In genomic region chr5:64229336-64229866, GRCm38 (mm10) we compare ENCODE assay signal across 8 mouse cellular contexts.
DNase-seq lines count a peak whose midpoint lies in the region; ATAC-seq and TF ChIP-seq lines count a peak whose summit lies in the region.

No protein-coding gene starts in this region.

- peaks cover 37% of the 10 kb centered on the region for H3K4me1 ChIP-seq in megakaryocyte, embryonic 14.5 days
- H3K4me1 ChIP-seq in forebrain, embryonic 14.5 days (ENCODE audit: control insufficient read depth, insufficient read depth, low read length) = peaks cover 5% of the 10 kb centered on the region; the same call in 1 of the 2 replicates
- peaks cover 7% of the 10 kb centered on the region; the same call in 1 of the 2 replicates for H3K4me1 ChIP-seq in limb, embryonic 14.5 days (ENCODE audit: control insufficient read depth, insufficient read depth, low read length)
- H3K4me1 ChIP-seq in stomach, embryonic 15.5 days = 0 out of 2 replicates have a peak, but pooled peaks cover 12% of the 10 kb centered on the region

- H3K9ac ChIP-seq in forebrain, embryonic 14.5 days (ENCODE audit: low read length) = peak overlapping the region; percentile 77
- peak overlapping the region; percentile 73 for H3K9ac ChIP-seq in limb, embryonic 14.5 days (ENCODE audit: low read depth, low read length, severe bottlenecking)
- H3K9ac ChIP-seq in stomach, embryonic 15.5 days = 0 out of 2 replicates have a peak overlapping the region, but pooled peaks have one; percentile 12

- peak overlapping the region; percentile 96 for H3K4me3 ChIP-seq in megakaryocyte, embryonic 14.5 days (replicated peaks)
- peak overlapping the region; percentile 64 for H3K4me3 ChIP-seq in forebrain, embryonic 14.5 days (ENCODE audit: low read depth, low read length)
- peak overlapping the region; percentile 72 for H3K4me3 ChIP-seq in limb, embryonic 14.5 days (replicated peaks; ENCODE audit: low read length)
- peak overlapping the region; percentile 61 for H3K4me3 ChIP-seq in stomach, embryonic 15.5 days (replicated peaks)

- peak overlapping the region; percentile 66 for H3K4me2 ChIP-seq in forebrain, embryonic 14.5 days (ENCODE audit: low read length)
- H3K4me2 ChIP-seq in limb, embryonic 14.5 days (replicated peaks; ENCODE audit: low read depth, low read length, severe bottlenecking) = peak overlapping the region; percentile 86
- peak overlapping the region; percentile 78 for H3K4me2 ChIP-seq in stomach, embryonic 15.5 days

- TF ChIP-seq POLR2A in limb, embryonic 14.5 days (IDR thresholded peaks at IDR 0.05; ENCODE audit: borderline replicate concordance, extremely low read depth, insufficient read depth, insufficient read length) = no peak

- no peak for ATAC-seq in megakaryocyte, adult 5-6 weeks (ENCODE audit: poor library complexity, severe bottlenecking)
- ATAC-seq in forebrain, embryonic 14.5 days = no peak
- ATAC-seq in limb, embryonic 14.5 days (ENCODE audit: low FRiP score, low read depth) = no peak
- 0 out of 2 replicates have a peak, but pooled peaks have one; percentile 2 for ATAC-seq in stomach, embryonic 15.5 days (ENCODE audit: insufficient read depth, low FRiP score, low read depth)

- H3K9me3 ChIP-seq in megakaryocyte, embryonic 14.5 days = no peaks in the 10 kb centered on the region
- no peaks in the 10 kb centered on the region for H3K9me3 ChIP-seq in forebrain, embryonic 14.5 days (replicated peaks; ENCODE audit: control insufficient read depth, low read length)
- H3K9me3 ChIP-seq in limb, embryonic 14.5 days (ENCODE audit: control insufficient read depth, low read length) = no peaks in the 10 kb centered on the region
- no peaks in the 10 kb centered on the region for H3K9me3 ChIP-seq in stomach, embryonic 15.5 days

- no peak overlapping the region for H3K27ac ChIP-seq in forebrain, embryonic 14.5 days (ENCODE audit: low read depth, low read length)
- peak overlapping the region; percentile 43; the same call in 1 of the 2 replicates for H3K27ac ChIP-seq in limb, embryonic 14.5 days (replicated peaks; ENCODE audit: low read depth, low read length)
- H3K27ac ChIP-seq in stomach, embryonic 15.5 days = peak overlapping the region; percentile 82

- H3K27me3 ChIP-seq in megakaryocyte, embryonic 14.5 days (replicated peaks) = no peaks in the 10 kb centered on the region
- no peaks in the 10 kb centered on the region for H3K27me3 ChIP-seq in forebrain, embryonic 14.5 days (replicated peaks; ENCODE audit: control insufficient read depth, insufficient read depth, low read length)
- H3K27me3 ChIP-seq in limb, embryonic 14.5 days (ENCODE audit: control insufficient read depth, insufficient read depth, low read length) = no peaks in the 10 kb centered on the region
- H3K27me3 ChIP-seq in stomach, embryonic 15.5 days (replicated peaks) = no peaks in the 10 kb centered on the region

- H3K36me3 ChIP-seq in megakaryocyte, embryonic 14.5 days (replicated peaks; ENCODE audit: low read length) = peaks cover 4% of the 10 kb centered on the region
- H3K36me3 ChIP-seq in forebrain, embryonic 14.5 days (ENCODE audit: control insufficient read depth, insufficient read depth, low read length) = no peaks in the 10 kb centered on the region
- no peaks in the 10 kb centered on the region for H3K36me3 ChIP-seq in limb, embryonic 14.5 days (ENCODE audit: control insufficient read depth, insufficient read depth, low read length)
- H3K36me3 ChIP-seq in stomach, embryonic 15.5 days = no peaks in the 10 kb centered on the region

- DNase-seq in forebrain, embryonic 14.5 days (ENCODE audit: low spot score) = no peak
- DNase-seq in limb, embryonic 14.5 days (ENCODE audit: low spot score) = no peak
- DNase-seq in cerebellum, adult 8-10 months = no peak
- DNase-seq in right cerebral cortex, postnatal 25 days = no peak
- no peak for DNase-seq in layer of hippocampus, adult 18-20 months (ENCODE audit: low spot score in 2 of 2)

- 47% methylated on average over 12 of the region's 12 CpGs for WGBS in forebrain, embryonic 14.5 days
- WGBS in limb, embryonic 14.5 days = 41% methylated on average over 12 of the region's 12 CpGs
- 40% methylated on average over 12 of the region's 12 CpGs for WGBS in stomach, embryonic 15.5 days

Comparison
In these comparisons a context has a peak if more than half of its experiments do, and no peak if none do; other contexts are left out.
1. H3K9ac ChIP-seq: peak in every context shown above with its lines; median percentile 77 in forebrain, embryonic 14.5 days; 73 in limb, embryonic 14.5 days; 12 in stomach, embryonic 15.5 days.